Mouse (Mus musculus): Measurements from ENCODE around the gene Mmab. TPM values are rescaled to one million over a fixed set of nuclear protein-coding genes. Genes with fewer than 3 reads are reported as not detected.

Gene Mmab
- polyA plus RNA-seq (2014; fragmentation: Nextera tagmentation; extraction: Ambion mirVana) = 18.2 and 26.3 TPM in 2 replicates

DNA sequence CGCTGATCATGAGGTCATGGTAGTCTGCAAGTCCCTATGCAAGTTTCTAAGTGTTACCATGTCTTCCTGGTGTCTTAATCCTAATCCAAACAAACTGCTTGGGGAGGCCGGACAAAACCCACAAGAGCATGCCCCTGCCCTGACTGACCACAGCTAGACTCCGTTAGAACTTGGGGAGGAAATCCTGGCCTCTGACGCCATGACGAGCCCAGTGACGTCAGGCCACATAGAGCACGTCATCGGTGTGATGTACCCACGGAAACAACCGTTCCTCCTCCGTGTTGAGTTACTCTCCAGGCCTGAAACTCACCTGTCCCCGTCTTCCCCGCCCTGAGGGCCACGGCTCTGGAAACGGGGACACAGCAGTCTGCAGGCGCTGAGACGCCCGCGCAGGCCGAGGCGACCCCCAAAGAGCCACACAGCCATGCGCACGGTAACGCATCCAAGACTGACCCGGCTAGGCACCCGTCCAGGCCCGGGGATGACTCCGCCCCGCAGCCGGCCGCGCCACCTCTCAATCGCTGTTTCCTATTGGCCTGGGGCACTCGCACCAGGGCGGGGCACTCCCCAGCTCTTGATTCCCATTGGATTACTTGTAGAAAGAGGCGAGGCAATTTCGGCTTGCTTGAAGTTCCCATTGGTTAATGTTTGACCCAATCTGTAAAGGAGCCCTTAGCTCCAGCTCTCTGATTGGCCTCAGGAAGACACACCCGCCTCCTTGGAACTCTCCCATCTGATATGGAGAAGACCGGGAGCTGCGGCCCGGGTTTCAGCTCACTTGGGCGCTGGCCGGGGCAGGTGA, at the start of gene Mmab, which contains the start of gene Mvk:
TSS of gene Mmab (minus strand) at position 495 of the 802 bp plus-strand sequence.
TSS of gene Mvk (plus strand) at position 704 of the 802 bp plus-strand sequence.
- 3% methylated on average over 43 of the region's 43 CpGs for WGBS
- ATAC-seq (ENCODE audit: low FRiP score, low TSS enrichment) = peak; percentile 98
- Histone ChIP-seq H3K9ac (replicated peaks; ENCODE audit: low read length) (peak within 1 kb of the TSS; percentile 67), H3K36me3 (ENCODE audit: control insufficient read depth, insufficient read depth, low read length) (peaks cover 22% of the 10 kb centered on the region; the same call in 1 of the 2 replicates), H3K27ac (replicated peaks; ENCODE audit: low read depth, low read length) (peak within 1 kb of the TSS; percentile 76), H3K4me2 (ENCODE audit: low read length) (peak within 1 kb of the TSS; percentile 79), H3K9me3 (ENCODE audit: control insufficient read depth, low read length) (no peaks in the 10 kb centered on the region), H3K27me3 (ENCODE audit: control insufficient read depth, insufficient read depth, low read length) (no peaks in the 10 kb centered on the region), H3K4me1 (ENCODE audit: control insufficient read depth, insufficient read depth, low read length) (peaks cover 8% of the 10 kb centered on the region; the same call in 1 of the 2 replicates), H3K4me3 (replicated peaks; ENCODE audit: low read depth, low read length) (peak within 1 kb of the TSS; percentile 67)
- DNase-seq = peak; percentile 99

- no peak overlapping the region for H3K27ac ChIP-seq (replicated peaks; ENCODE audit: low read depth, low read length)
- no peak overlapping the region for H3K9ac ChIP-seq (replicated peaks; ENCODE audit: low read length)
- DNase-seq = no peak
- 95% methylated on average over 8 of the region's 8 CpGs for WGBS
- H3K4me1 ChIP-seq (ENCODE audit: control insufficient read depth, insufficient read depth, low read length) = no peaks in the 10 kb centered on the region
- H3K4me2 ChIP-seq (ENCODE audit: low read length) = no peak overlapping the region
- H3K36me3 ChIP-seq (ENCODE audit: control insufficient read depth, insufficient read depth, low read length) = no peaks in the 10 kb centered on the region
- H3K4me3 ChIP-seq (replicated peaks; ENCODE audit: low read depth, low read length) = no peak overlapping the region
- H3K27me3 ChIP-seq (ENCODE audit: control insufficient read depth, insufficient read depth, low read length) = no peaks in the 10 kb centered on the region
- no peak for ATAC-seq (ENCODE audit: low FRiP score, low TSS enrichment)
- no peaks in the 10 kb centered on the region for H3K9me3 ChIP-seq (ENCODE audit: control insufficient read depth, low read length)
Measured at GRCm38 (mm10) chr5:114490241-114490640, 46.4 kb upstream of the Mmab start.

GRCm38 (mm10) chr5:114489570-114489969, 45.7 kb upstream of the Mmab start:
- Histone ChIP-seq H3K9ac (replicated peaks; ENCODE audit: low read length) (no peak overlapping the region), H3K4me2 (ENCODE audit: low read length) (no peak overlapping the region), H3K4me1 (ENCODE audit: control insufficient read depth, insufficient read depth, low read length) (no peaks in the 10 kb centered on the region), H3K4me3 (replicated peaks; ENCODE audit: low read depth, low read length) (no peak overlapping the region), H3K36me3 (ENCODE audit: control insufficient read depth, insufficient read depth, low read length) (no peaks in the 10 kb centered on the region), H3K27ac (replicated peaks; ENCODE audit: low read depth, low read length) (no peak overlapping the region), H3K9me3 (ENCODE audit: control insufficient read depth, low read length) (no peaks in the 10 kb centered on the region), H3K27me3 (ENCODE audit: control insufficient read depth, insufficient read depth, low read length) (no peaks in the 10 kb centered on the region)
- no peak for DNase-seq
- WGBS = 81% methylated on average over 6 of the region's 6 CpGs
- no peak for ATAC-seq (ENCODE audit: low FRiP score, low TSS enrichment)

DNA sequence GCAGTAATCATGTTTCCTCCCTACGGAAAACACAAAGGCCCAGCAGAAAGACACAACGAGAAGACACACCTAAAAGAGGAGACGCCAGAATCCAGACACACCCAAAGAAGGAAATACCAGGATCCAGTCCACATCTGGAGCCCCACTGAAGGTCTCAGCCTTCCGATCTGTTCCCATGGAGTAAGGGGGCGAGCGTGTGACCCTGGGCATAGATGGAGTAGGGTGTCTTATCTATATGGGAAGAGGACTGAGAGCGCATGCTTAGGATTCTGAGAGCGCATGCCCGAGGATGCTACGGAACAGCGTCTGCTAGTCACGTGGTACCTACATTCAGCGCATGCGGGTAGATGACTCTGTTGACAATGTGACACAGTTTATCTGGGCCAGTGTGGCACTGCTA, 41.8 kb upstream of the Mmab start:
- Histone ChIP-seq H3K9me3 (ENCODE audit: control insufficient read depth, low read length) (no peaks in the 10 kb centered on the region), H3K27ac (replicated peaks; ENCODE audit: low read depth, low read length) (no peak overlapping the region), H3K4me1 (ENCODE audit: control insufficient read depth, insufficient read depth, low read length) (no peaks in the 10 kb centered on the region), H3K9ac (replicated peaks; ENCODE audit: low read length) (no peak overlapping the region), H3K4me2 (ENCODE audit: low read length) (no peak overlapping the region), H3K4me3 (replicated peaks; ENCODE audit: low read depth, low read length) (no peak overlapping the region), H3K27me3 (ENCODE audit: control insufficient read depth, insufficient read depth, low read length) (no peaks in the 10 kb centered on the region), H3K36me3 (ENCODE audit: control insufficient read depth, insufficient read depth, low read length) (no peaks in the 10 kb centered on the region)
- no peak for DNase-seq
- ATAC-seq (ENCODE audit: low FRiP score, low TSS enrichment) = no peak
- WGBS = 93% methylated on average over 14 of the region's 14 CpGs

- H3K4me1 ChIP-seq (ENCODE audit: control insufficient read depth, insufficient read depth, low read length) = no peaks in the 10 kb centered on the region
- H3K4me2 ChIP-seq (ENCODE audit: low read length) = no peak overlapping the region
- ATAC-seq (ENCODE audit: low FRiP score, low TSS enrichment) = no peak
- 5% methylated on average over 14 of the region's 14 CpGs for WGBS
- H3K4me3 ChIP-seq (replicated peaks; ENCODE audit: low read depth, low read length) = no peak overlapping the region
- no peaks in the 10 kb centered on the region for H3K27me3 ChIP-seq (ENCODE audit: control insufficient read depth, insufficient read depth, low read length)
- H3K36me3 ChIP-seq (ENCODE audit: control insufficient read depth, insufficient read depth, low read length) = no peaks in the 10 kb centered on the region
- no peak for DNase-seq
- no peak overlapping the region for H3K27ac ChIP-seq (replicated peaks; ENCODE audit: low read depth, low read length)
- no peak overlapping the region for H3K9ac ChIP-seq (replicated peaks; ENCODE audit: low read length)
- no peaks in the 10 kb centered on the region for H3K9me3 ChIP-seq (ENCODE audit: control insufficient read depth, low read length)
Measured at GRCm38 (mm10) chr5:114482587-114483011, 38.7 kb upstream of the Mmab start.

DNA sequence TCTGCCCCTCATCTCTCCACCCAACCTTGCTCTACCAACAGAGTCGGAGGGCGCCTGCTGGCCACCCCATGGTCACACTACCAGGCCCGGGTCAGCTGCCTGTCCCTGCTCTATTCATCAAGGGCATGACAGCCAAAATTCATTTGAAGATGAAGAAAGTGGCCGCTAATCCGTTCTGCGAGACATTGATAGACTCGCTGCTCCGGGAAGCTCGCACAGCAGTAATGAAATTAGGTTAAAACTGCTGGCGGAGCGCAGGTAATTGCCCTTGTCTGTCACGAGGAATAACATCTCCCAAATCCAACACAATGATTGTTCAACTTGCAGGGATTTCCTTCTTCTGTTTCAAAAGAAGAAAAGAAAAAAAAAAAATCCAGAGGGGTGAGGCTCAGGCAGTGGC, 34.4 kb upstream of the Mmab start:
- Histone ChIP-seq H3K4me3 (replicated peaks; ENCODE audit: low read depth, low read length) (no peak overlapping the region), H3K27me3 (ENCODE audit: control insufficient read depth, insufficient read depth, low read length) (no peaks in the 10 kb centered on the region), H3K4me2 (ENCODE audit: low read length) (no peak overlapping the region), H3K36me3 (ENCODE audit: control insufficient read depth, insufficient read depth, low read length) (no peaks in the 10 kb centered on the region), H3K9ac (replicated peaks; ENCODE audit: low read length) (no peak overlapping the region), H3K4me1 (ENCODE audit: control insufficient read depth, insufficient read depth, low read length) (0 out of 2 replicates have a peak, but pooled peaks cover 11% of the 10 kb centered on the region), H3K9me3 (ENCODE audit: control insufficient read depth, low read length) (no peaks in the 10 kb centered on the region), H3K27ac (replicated peaks; ENCODE audit: low read depth, low read length) (no peak overlapping the region)
- 69% methylated on average over 12 of the region's 12 CpGs for WGBS
- no peak for DNase-seq
- no peak for ATAC-seq (ENCODE audit: low FRiP score, low TSS enrichment)

DNA sequence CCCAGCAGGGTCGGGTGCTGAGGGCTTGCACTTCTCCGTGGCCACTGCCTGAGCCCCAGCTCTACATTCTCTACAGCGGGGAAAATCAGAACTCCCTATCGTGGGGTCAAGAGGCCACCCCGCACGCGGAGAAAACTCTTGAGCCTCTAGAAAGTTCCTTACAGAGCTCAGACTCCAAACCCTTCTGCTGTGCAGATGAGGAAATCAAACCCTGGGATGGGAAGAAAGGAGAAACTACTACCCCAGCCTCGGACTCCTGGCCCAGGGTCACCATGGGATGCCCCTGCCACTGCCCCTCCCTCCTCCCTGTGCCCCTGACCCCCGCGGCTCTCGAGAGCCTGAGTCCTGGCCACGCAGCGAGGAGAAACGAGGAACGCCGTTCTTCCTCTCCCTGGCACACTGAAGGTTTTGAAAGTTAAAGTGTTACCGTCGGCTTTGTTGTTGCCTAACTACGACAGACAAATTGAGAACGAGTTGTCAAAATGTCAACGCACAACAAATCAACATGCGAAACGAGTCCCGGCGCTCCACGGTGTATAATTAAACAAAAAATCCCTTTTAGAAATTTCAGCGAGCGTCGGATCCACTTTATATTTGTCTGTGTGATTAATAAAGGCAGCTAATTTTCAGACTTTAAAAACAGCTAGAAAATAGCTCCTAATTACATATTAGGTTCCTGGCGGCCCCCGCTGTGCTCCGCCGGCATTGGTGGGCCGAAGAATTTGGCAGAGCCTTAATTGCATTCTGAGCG, 31.1 kb upstream of the Mmab start:
- H3K4me1 ChIP-seq (ENCODE audit: control insufficient read depth, insufficient read depth, low read length) = 0 out of 2 replicates have a peak, but pooled peaks cover 11% of the 10 kb centered on the region
- no peak overlapping the region for H3K4me3 ChIP-seq (replicated peaks; ENCODE audit: low read depth, low read length)
- no peak for ATAC-seq (ENCODE audit: low FRiP score, low TSS enrichment)
- 44% methylated on average over 35 of the region's 35 CpGs for WGBS
- no peak overlapping the region for H3K4me2 ChIP-seq (ENCODE audit: low read length)
- H3K9me3 ChIP-seq (ENCODE audit: control insufficient read depth, low read length) = no peaks in the 10 kb centered on the region
- H3K9ac ChIP-seq (replicated peaks; ENCODE audit: low read length) = no peak overlapping the region
- H3K36me3 ChIP-seq (ENCODE audit: control insufficient read depth, insufficient read depth, low read length) = no peaks in the 10 kb centered on the region
- H3K27me3 ChIP-seq (ENCODE audit: control insufficient read depth, insufficient read depth, low read length) = 0 out of 2 replicates have a peak, but pooled peaks cover 8% of the 10 kb centered on the region
- H3K27ac ChIP-seq (replicated peaks; ENCODE audit: low read depth, low read length) = no peak overlapping the region
- peak; percentile 48 for DNase-seq

GRCm38 (mm10) chr5:114470359-114470758, 26.5 kb upstream of the Mmab start:
- no peak overlapping the region for H3K4me3 ChIP-seq (replicated peaks; ENCODE audit: low read depth, low read length)
- H3K27me3 ChIP-seq (ENCODE audit: control insufficient read depth, insufficient read depth, low read length) = 0 out of 2 replicates have a peak, but pooled peaks cover 8% of the 10 kb centered on the region
- H3K9ac ChIP-seq (replicated peaks; ENCODE audit: low read length) = no peak overlapping the region
- H3K9me3 ChIP-seq (ENCODE audit: control insufficient read depth, low read length) = no peaks in the 10 kb centered on the region
- peaks cover 39% of the 10 kb centered on the region for H3K4me1 ChIP-seq (ENCODE audit: control insufficient read depth, insufficient read depth, low read length)
- H3K4me2 ChIP-seq (ENCODE audit: low read length) = no peak overlapping the region
- WGBS = 88% methylated on average over 3 of the region's 3 CpGs
- H3K36me3 ChIP-seq (ENCODE audit: control insufficient read depth, insufficient read depth, low read length) = no peaks in the 10 kb centered on the region
- DNase-seq (no peak), ATAC-seq (ENCODE audit: low FRiP score, low TSS enrichment) (no peak)
- H3K27ac ChIP-seq (replicated peaks; ENCODE audit: low read depth, low read length) = no peak overlapping the region
